Mouse (Mus musculus) neural tube, embryonic 14.5 days (tissue): ENCODE data around the gene Prim2. TPM values are rescaled to one million over a fixed set of nuclear protein-coding genes. Genes with fewer than 3 reads are reported as not detected.

Experiments used
- ATAC-seq: fragments of 200-750 bp; cut with Nextera tagmentation; 2 replicates; pipeline ENCODE4 v1.8.0; 2017; ENCODE audit warnings: low read depth, mild to moderate bottlenecking, moderate TSS enrichment, moderate library complexity
- H3K27ac ChIP-seq: fragments of 300-500 bp; sonication (generic); 2 replicates; pipeline ENCODE4 v1.5.1; 2014; ENCODE audit warnings: low read depth, mild to moderate bottlenecking, control low read depth, low read length, moderate library complexity, mixed read lengths
- H3K27me3 ChIP-seq: fragments of 300-500 bp; sonication (generic); 2 replicates; pipeline ENCODE4 v1.6.1; 2014; ENCODE audit warnings: low read length; ENCODE audit not compliant: control insufficient read depth, insufficient read depth
- H3K36me3 ChIP-seq: fragments of 300-500 bp; sonication (generic); 2 replicates; pipeline ENCODE4 v1.6.1; 2014; ENCODE audit warnings: low read length, mixed read lengths; ENCODE audit not compliant: control insufficient read depth, insufficient read depth
- H3K4me1 ChIP-seq: fragments of 300-500 bp; sonication (generic); 2 replicates; pipeline ENCODE4 v1.6.1; 2014; ENCODE audit warnings: low read length; ENCODE audit not compliant: control insufficient read depth, insufficient read depth
- H3K4me2 ChIP-seq: fragments of 300-500 bp; sonication (generic); 2 replicates; pipeline ENCODE4 v1.6.1; 2014; ENCODE audit warnings: mild to moderate bottlenecking, low read depth, low read length, control low read depth
- H3K4me3 ChIP-seq: fragments of 300-500 bp; sonication (generic); 2 replicates; pipeline ENCODE4 v1.5.1; 2014; ENCODE audit warnings: low read depth, low read length, control low read depth, mixed read lengths
- H3K9ac ChIP-seq: fragments of 300-500 bp; sonication (generic); replicated peaks from 2 replicates; pipeline ENCODE4 v1.6.1; 2014; ENCODE audit warnings: low read depth, mild to moderate bottlenecking, control low read depth, low read length, mixed read lengths
- H3K9me3 ChIP-seq: fragments of 300-500 bp; sonication (generic); 2 replicates; pipeline ENCODE4 v1.6.1; 2016; ENCODE audit warnings: low read length; ENCODE audit not compliant: control insufficient read depth
- WGBS: fragments of 180-500 bp; shearing (Covaris S2); extraction: QIAGEN DNeasy Blood & Tissue Kit; methylation state at CpG from one replicate; pipeline ENCODE4 v1.1.7; 2014; 5-methylcytosine and 5-hydroxymethylcytosine counted together
- polyA plus RNA-seq: library from polyadenylated mRNA; unstranded; fragments of >200 nt; fragmentation: Nextera tagmentation; extraction: Ambion mirVana; gene quantifications from 2 replicates; pipeline ENCODE4 v1.2.1, GENCODE M21; 2014

Prim2 gene
- polyA plus RNA-seq, 1 experiment from 2014 or later, result 20.7 TPM

DNA sequence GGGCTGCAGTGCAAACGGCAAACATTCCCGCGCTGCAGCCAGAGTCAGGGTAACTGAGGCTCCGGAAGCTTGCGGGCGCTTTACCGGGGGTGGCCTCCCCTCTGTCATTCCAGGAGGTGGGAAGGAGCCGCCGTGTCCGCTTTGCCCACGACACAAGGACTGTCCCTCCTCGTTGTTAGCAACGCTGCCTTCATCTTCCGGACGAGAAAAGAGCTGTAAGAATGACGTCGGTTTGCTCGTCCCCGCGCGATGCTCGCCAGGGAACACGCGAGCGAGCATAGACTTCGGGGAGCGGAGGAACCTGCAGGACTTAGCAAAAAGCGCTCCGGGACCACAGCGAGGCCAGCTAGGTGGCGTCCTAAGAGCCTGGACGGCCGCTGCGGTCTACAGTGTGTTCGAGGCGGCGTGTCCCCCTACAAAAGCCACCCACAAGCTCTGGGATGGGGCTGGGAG lies 595 bp upstream of the Prim2 start:
- H3K4me2 ChIP-seq, result peak overlapping the region; percentile 76
- peak overlapping the region; percentile 54 for H3K4me3 ChIP-seq
- under 1% methylated on average over 37 of the region's 37 CpGs for WGBS
- no peaks in the 10 kb centered on the region for H3K36me3 ChIP-seq
- peak; percentile 76 for ATAC-seq
- H3K9me3 ChIP-seq, result no peaks in the 10 kb centered on the region
- H3K27ac ChIP-seq, result peak overlapping the region; percentile 94
- H3K9ac ChIP-seq, result peak overlapping the region; percentile 70
- no peaks in the 10 kb centered on the region; the same call in 1 of the 2 replicates for H3K4me1 ChIP-seq
- H3K27me3 ChIP-seq, result no peaks in the 10 kb centered on the region

DNA sequence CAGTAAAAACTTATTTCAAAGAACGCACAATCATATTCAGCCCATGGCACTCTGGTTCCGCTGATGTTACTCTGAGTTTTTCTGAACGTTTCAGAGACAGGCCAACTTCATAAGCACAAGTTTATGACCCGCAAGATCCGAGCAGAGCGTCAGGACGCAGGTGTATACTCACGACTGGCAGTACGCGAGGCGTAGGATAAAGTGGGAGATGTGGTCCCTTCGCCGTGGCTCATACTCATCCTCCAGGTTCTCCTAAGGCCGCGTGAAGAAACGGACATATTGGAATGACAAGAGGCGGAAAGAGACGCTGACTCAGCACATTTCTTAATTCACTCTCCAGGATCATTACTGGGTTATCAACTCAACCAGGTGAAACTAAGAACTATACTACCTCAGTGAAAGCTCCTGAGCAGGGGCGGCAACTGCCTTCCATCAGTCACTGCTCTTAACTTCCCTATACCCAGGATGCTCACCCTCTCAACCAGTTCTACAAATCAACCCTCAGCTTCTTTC lies 5.9 kb downstream of the Prim2 start:
- no peaks in the 10 kb centered on the region for H3K4me1 ChIP-seq
- 88% methylated on average over 19 of the region's 19 CpGs for WGBS
- H3K9me3 ChIP-seq, result no peaks in the 10 kb centered on the region
- ATAC-seq, result peak; percentile 49; the same call in 1 of the 2 replicates
- H3K36me3 ChIP-seq, result peaks cover 5% of the 10 kb centered on the region; the same call in 1 of the 2 replicates
- no peak overlapping the region for H3K27ac ChIP-seq
- H3K4me2 ChIP-seq, result no peak overlapping the region
- no peak overlapping the region for H3K4me3 ChIP-seq
- H3K27me3 ChIP-seq, result no peaks in the 10 kb centered on the region
- no peak overlapping the region for H3K9ac ChIP-seq

DNA sequence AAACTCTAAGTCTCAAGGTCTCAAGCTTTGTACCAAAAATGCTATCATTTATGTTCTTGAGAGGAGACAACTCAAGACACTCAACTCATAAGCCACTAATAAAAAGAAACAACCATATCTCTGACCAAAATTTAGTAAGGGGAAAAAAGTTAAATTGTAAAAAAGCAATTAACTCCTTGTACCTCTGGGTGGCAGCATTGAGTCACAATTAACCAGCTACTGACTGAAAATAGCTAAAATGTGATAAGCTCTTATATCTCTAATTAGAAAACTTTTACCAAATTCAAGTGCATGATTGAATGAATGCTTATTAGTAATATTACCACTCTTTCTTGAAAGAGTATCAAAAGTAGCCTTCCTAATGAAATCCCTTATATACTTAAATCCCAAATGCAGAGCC lies 6.4 kb downstream of the Prim2 start:
- H3K9me3 ChIP-seq, result no peaks in the 10 kb centered on the region
- H3K4me2 ChIP-seq, result no peak overlapping the region
- H3K4me1 ChIP-seq, result no peaks in the 10 kb centered on the region
- H3K4me3 ChIP-seq, result no peak overlapping the region
- H3K27ac ChIP-seq, result no peak overlapping the region
- ATAC-seq, result no peak
- H3K36me3 ChIP-seq, result peaks cover 5% of the 10 kb centered on the region; the same call in 1 of the 2 replicates
- H3K27me3 ChIP-seq, result no peaks in the 10 kb centered on the region
- no peak overlapping the region for H3K9ac ChIP-seq

DNA sequence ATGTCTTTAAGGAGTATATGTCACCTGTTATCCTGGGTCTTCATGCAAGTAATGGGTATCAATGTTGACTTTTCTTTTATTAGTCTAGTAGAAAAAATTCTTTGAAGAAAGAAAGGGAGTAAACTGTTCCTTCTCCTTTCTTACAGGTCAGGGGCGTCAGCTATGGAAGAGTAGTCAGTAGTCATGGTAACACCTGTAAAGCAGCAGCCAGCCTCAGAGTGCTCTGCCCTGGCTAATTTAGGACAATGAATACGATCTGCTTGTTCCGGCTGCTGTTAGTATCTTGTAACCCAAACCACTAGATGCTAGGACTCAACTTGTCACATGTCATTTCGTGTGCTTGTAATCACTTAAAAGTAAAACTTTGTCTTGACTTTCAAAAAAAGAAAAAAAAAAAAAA lies 11.3 kb downstream of the Prim2 start:
- 79% methylated on average over 4 of the region's 4 CpGs for WGBS
- no peak overlapping the region for H3K27ac ChIP-seq
- no peaks in the 10 kb centered on the region for H3K4me1 ChIP-seq
- no peak overlapping the region for H3K4me3 ChIP-seq
- peaks cover 5% of the 10 kb centered on the region; the same call in 1 of the 2 replicates for H3K36me3 ChIP-seq
- H3K4me2 ChIP-seq, result no peak overlapping the region
- H3K9ac ChIP-seq, result no peak overlapping the region
- H3K27me3 ChIP-seq, result no peaks in the 10 kb centered on the region
- H3K9me3 ChIP-seq, result no peaks in the 10 kb centered on the region
- no peak for ATAC-seq

DNA sequence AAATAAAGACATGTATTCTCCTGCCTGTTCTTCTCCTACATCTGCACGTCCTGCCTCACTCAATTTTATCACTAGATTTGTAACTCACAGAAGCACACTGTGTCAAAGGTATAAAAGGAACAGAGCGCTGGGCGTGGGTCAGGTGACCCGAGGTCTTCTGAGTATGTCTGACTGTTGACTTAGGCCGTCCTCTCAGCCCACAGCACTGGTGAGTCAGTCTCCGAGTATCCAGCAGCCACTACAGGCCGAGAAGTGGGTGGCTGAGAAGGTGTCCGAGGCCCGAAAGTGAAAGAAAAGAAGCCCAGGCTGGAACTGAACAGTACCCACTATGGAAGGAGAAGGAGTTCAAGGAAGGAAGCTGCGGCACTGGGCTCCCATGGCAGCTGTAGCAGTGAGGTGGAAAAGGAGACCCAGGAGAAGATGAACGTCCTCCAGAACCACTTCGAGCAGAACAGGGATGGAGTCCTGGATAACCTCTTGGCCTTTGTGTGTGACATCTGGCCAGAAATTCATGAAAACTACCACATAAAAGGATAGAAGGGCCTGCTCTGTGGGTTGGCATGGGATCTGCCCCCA lies 11.9 kb downstream of the Prim2 start:
- Histone ChIP-seq H3K9me3 (no peaks in the 10 kb centered on the region), H3K4me3 (no peak overlapping the region), H3K36me3 (peaks cover 5% of the 10 kb centered on the region; the same call in 1 of the 2 replicates), H3K4me1 (no peaks in the 10 kb centered on the region), H3K27ac (no peak overlapping the region), H3K27me3 (no peaks in the 10 kb centered on the region), H3K9ac (no peak overlapping the region), H3K4me2 (no peak overlapping the region)
- 94% methylated on average over 12 of the region's 12 CpGs for WGBS
- no peak for ATAC-seq

DNA sequence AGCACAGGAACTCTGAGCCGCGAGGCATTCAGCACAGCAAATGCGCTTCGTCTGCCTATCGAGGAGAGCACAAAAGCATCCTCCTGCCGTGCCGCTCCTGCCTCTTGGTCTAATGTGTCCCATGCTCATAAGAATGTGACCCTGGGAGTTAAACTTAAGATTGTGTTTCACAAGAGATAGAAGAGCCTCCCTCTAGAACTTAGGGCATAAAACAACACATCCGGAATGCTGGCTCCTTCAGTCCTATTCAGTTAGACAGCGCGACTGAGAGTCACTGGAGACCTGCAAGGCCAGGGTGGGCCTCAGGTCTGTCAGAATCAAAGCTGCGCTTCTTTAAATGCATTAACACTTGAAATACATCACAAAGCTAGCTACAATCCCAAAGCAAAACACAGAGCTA lies 18.7 kb downstream of the Prim2 start:
- Histone ChIP-seq H3K9me3 (no peaks in the 10 kb centered on the region), H3K27me3 (no peaks in the 10 kb centered on the region), H3K4me3 (no peak overlapping the region), H3K4me1 (no peaks in the 10 kb centered on the region), H3K9ac (no peak overlapping the region), H3K27ac (no peak overlapping the region), H3K36me3 (no peaks in the 10 kb centered on the region), H3K4me2 (no peak overlapping the region)
- no peak for ATAC-seq
- WGBS, result 93% methylated on average over 11 of the region's 11 CpGs

DNA sequence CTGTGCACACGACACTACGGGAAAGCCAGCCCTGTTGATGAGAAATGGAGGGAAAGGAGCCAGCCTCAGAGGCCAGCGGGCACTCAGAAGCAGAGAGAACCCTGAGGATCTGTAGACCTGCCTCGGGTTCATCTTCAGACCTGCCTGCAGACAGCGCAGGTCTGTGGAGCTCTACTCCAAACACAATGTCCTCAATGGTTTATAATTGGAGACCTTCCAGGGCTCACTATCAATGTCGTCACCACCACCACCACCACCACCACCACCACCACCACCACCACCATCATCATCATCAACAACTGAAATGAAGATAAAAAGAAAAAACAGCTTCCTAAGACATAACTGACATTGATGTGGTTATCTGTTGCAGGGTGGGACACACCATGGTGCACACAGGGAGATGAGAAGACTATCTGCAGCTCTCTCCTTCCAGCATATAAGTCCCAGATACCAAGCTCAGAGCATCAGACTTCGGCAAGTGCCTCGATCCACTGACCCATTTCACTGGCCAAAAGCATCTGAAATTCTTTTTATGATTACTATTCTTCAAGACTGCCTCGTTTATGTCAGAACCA lies 20.0 kb downstream of the Prim2 start:
- 97% methylated on average over 9 of the region's 9 CpGs for WGBS
- Histone ChIP-seq H3K36me3 (no peaks in the 10 kb centered on the region), H3K4me1 (no peaks in the 10 kb centered on the region), H3K9me3 (no peaks in the 10 kb centered on the region), H3K27me3 (no peaks in the 10 kb centered on the region), H3K27ac (no peak overlapping the region), H3K4me3 (no peak overlapping the region), H3K4me2 (no peak overlapping the region), H3K9ac (no peak overlapping the region)
- no peak for ATAC-seq

DNA sequence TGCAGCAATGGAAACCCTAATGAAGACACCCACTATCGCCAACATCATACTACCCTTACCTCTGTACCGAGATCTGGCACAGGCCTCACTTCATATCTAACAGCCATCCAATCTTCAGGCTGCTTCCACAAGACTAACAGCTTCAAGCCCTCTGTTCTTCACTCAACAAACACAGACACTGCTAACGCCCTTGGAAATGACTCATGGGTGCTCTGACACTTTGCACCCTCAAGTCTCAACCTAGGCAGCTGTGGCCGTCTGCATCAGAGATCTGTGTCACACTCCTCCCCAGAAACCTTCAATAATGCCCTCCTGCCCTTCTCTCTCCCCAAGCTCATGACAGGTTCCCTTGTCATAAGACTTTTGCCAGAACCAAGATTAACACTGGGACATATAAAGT lies 20.6 kb downstream of the Prim2 start:
- no peak for ATAC-seq
- no peaks in the 10 kb centered on the region for H3K36me3 ChIP-seq
- no peaks in the 10 kb centered on the region for H3K27me3 ChIP-seq
- H3K27ac ChIP-seq, result no peak overlapping the region
- H3K9me3 ChIP-seq, result no peaks in the 10 kb centered on the region
- H3K4me2 ChIP-seq, result no peak overlapping the region
- no peaks in the 10 kb centered on the region for H3K4me1 ChIP-seq
- no peak overlapping the region for H3K9ac ChIP-seq
- no peak overlapping the region for H3K4me3 ChIP-seq
- 93% methylated on average over 4 of the region's 4 CpGs for WGBS

DNA sequence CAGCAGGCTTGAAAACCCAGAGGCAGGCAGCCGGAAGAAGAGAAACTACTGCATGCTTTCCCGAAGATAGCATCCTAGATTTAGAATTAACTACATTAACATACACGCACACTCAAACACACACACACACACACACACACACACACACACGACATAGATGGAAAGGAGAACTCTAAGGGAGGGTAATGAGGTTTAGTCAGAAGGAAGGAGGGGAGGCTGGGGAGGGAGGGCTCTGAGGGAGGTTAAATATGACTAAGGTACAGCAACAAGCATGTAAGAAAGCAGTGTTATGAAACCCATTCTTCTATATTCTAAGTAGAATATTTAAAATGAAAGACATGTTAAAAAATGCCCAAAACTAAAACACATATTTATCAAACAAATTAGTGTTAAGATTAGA lies 21.9 kb downstream of the Prim2 start:
- Histone ChIP-seq H3K9ac (no peak overlapping the region), H3K27me3 (no peaks in the 10 kb centered on the region), H3K4me3 (no peak overlapping the region), H3K36me3 (no peaks in the 10 kb centered on the region), H3K27ac (no peak overlapping the region), H3K9me3 (no peaks in the 10 kb centered on the region), H3K4me2 (no peak overlapping the region), H3K4me1 (no peaks in the 10 kb centered on the region)
- ATAC-seq, result no peak
- WGBS, result 83% methylated on average over 4 of the region's 4 CpGs
